In the genomic region with DNA sequence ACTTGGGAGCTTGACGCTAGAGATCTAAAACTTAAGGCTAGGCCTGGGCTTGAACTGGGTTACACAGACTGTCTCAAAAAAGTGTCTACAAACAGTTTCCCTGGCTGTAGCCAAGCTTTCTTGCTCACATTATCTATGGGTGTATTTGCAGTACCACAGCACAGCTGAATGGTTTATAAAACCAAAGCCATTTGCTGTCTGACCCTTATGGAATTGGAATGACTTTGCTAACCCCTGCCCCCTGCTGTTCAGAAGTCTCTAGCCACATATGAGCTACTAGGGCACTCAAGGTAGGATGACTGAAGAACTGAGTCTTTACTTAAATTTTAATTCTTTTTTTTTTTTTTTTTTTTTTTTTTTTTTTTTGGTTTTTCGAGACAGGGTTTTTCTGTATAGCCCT, we compare ENCODE assay signal across 8 mouse cellular contexts. TPM values are rescaled to one million over a fixed set of nuclear protein-coding genes. Genes with fewer than 3 reads are reported as not detected.
A peak's percentile ranks its signal among the peaks of the same experiment; 100 is the strongest.
DNase-seq lines count a peak whose midpoint lies in the region; ATAC-seq and TF ChIP-seq lines count a peak whose summit lies in the region.

No protein-coding gene starts in this region.

- H3K4me2 ChIP-seq in kidney, embryonic 15.5 days = no peak overlapping the region

- no peak for ATAC-seq in kidney, embryonic 15.5 days (replicated peaks; ENCODE audit: low FRiP score)

- H3K9me3 ChIP-seq in kidney, embryonic 15.5 days (replicated peaks) = no peaks in the 10 kb centered on the region
- H3K9me3 ChIP-seq in ES-E14 (ENCODE audit: control insufficient read depth, insufficient read depth, low read depth, low read length) = no peaks in the 10 kb centered on the region
- H3K9me3 ChIP-seq in limb, embryonic 10.5 days (replicated peaks) = no peaks in the 10 kb centered on the region

- no peak overlapping the region for H3K27ac ChIP-seq in kidney, embryonic 15.5 days
- no peak overlapping the region for H3K27ac ChIP-seq in ES-E14 (ENCODE audit: insufficient read depth, low read depth, low read length, poor library complexity, severe bottlenecking)
- H3K27ac ChIP-seq in limb, embryonic 10.5 days = no peak overlapping the region

- H3K36me3 ChIP-seq in kidney, embryonic 15.5 days = peaks cover 6% of the 10 kb centered on the region; the same call in 1 of the 2 replicates
- no peaks in the 10 kb centered on the region for H3K36me3 ChIP-seq in ES-E14 (ENCODE audit: control insufficient read depth, insufficient read depth, low read length, poor library complexity, severe bottlenecking)
- no peaks in the 10 kb centered on the region; the same call in 1 of the 2 replicates for H3K36me3 ChIP-seq in limb, embryonic 10.5 days

- WGBS in kidney, embryonic 15.5 days = 95% methylated on average over 1 of the region's 2 CpGs
- 78% methylated on average over 2 of the region's 2 CpGs for WGBS in limb, embryonic 10.5 days

- in situ Hi-C loops in ES-E14 (cut with MboI; ENCODE audit: low sequenced_read_pairs in 2 of 2, unreplicated experiment in 2 of 2) = no loop called here

- no peak overlapping the region for H3K9ac ChIP-seq in kidney, embryonic 15.5 days
- no peak overlapping the region for H3K9ac ChIP-seq in ES-E14 (ENCODE audit: insufficient read depth, low read depth, low read length, poor library complexity, severe bottlenecking)

- peak; percentile 56 for DNase-seq in kidney, adult 18-20 months
- no peak for DNase-seq in ES-E14 (ENCODE audit: low read depth, low spot score)
- DNase-seq in embryo, embryonic 11.5 days (ENCODE audit: low read depth, low spot score) = peak; percentile 26
- peak; percentile 52 for DNase-seq in limb, embryonic 10.5 days (ENCODE audit: low spot score)
- DNase-seq in spleen, adult 12 weeks (ENCODE audit: low spot score) = peak; percentile 16
- DNase-seq in layer of hippocampus, adult 8-10 months (ENCODE audit: low spot score in 2 of 2) = no peak
- no peak for DNase-seq in layer of hippocampus, adult 9-11 months

- no peak overlapping the region for H3K4me3 ChIP-seq in kidney, embryonic 15.5 days (replicated peaks)
- no peak overlapping the region for H3K4me3 ChIP-seq in ES-E14 (ENCODE audit: insufficient read depth in 1 of 2, low read depth in 1 of 2, low read length in 2 of 2, poor library complexity in 1 of 2, severe bottlenecking in 1 of 2)
- H3K4me3 ChIP-seq in limb, embryonic 10.5 days = no peak overlapping the region

- no peaks in the 10 kb centered on the region for H3K27me3 ChIP-seq in kidney, embryonic 15.5 days
- 0 out of 2 replicates have a peak, but pooled peaks cover 5% of the 10 kb centered on the region for H3K27me3 ChIP-seq in limb, embryonic 10.5 days (ENCODE audit: low read depth, poor library complexity, severe bottlenecking)

- H3K4me1 ChIP-seq in kidney, embryonic 15.5 days = peaks cover 27% of the 10 kb centered on the region
- H3K4me1 ChIP-seq in ES-E14 (ENCODE audit: control insufficient read depth in 2 of 2, insufficient read depth in 2 of 2, low read length in 2 of 2, poor library complexity in 1 of 2) = peaks cover 7 to 9% of the 10 kb centered on the region in 2 experiments
- H3K4me1 ChIP-seq in limb, embryonic 10.5 days = peaks cover 21% of the 10 kb centered on the region

TF ChIP-seq in ES-E14, 5 proteins besides CTCF, POLR2A, EP300 and RAD21:
- TF ChIP-seq HCFC1 (IDR thresholded peaks at IDR 0.05; ENCODE audit: borderline replicate concordance, insufficient read depth, low read length) = no peak
- no peak for TF ChIP-seq CHD2 (IDR thresholded peaks at IDR 0.05; ENCODE audit: low read depth, low read length)
- TF ChIP-seq MAFK (IDR thresholded peaks at IDR 0.05; ENCODE audit: insufficient read depth, low read depth, low read length) = no peak
- peak; percentile 62; the same call in 1 of the 2 replicates for TF ChIP-seq ZNF384 (IDR thresholded peaks at IDR 0.05; ENCODE audit: low read depth, low read length)
TF ChIP-seq in ES-E14: peak in this region for 1.

RNA-seq across cellular contexts. Expression of gene Zfp609, which starts 2.0 kb away (rescaled TPM):
- 6.0 and 7.4 TPM in 2 replicates for polyA plus RNA-seq in kidney, embryonic 15.5 days (2015; fragmentation: Nextera tagmentation; extraction: Ambion mirVana)
- total RNA-seq in ES-E14 (2012; rRNA removed) = 8.7 and 9.9 TPM in 2 replicates
- polyA plus RNA-seq in limb, embryonic 10.5 days (2016; fragmentation: Nextera tagmentation; extraction: Ambion mirVana) = 7.5 and 7.6 TPM in 2 replicates
- total RNA-seq in layer of hippocampus, adult 8-10 months (2022) = 10 to 100 TPM; 44.8 to 56.2 (median 50.2) TPM

Comparison
In these comparisons a context has a peak if more than half of its experiments do, and no peak if none do; other contexts are left out.
1. DNase-seq: peak in kidney, adult 18-20 months (single experiment), embryo, embryonic 11.5 days (single experiment), limb, embryonic 10.5 days (single experiment) and spleen, adult 12 weeks (single experiment); none in ES-E14 (single experiment), layer of hippocampus, adult 8-10 months (0 of 2) and layer of hippocampus, adult 9-11 months (single experiment).